Mouse (Mus musculus): Measurements from ENCODE around the gene Bmx.

Bmx gene

DNA sequence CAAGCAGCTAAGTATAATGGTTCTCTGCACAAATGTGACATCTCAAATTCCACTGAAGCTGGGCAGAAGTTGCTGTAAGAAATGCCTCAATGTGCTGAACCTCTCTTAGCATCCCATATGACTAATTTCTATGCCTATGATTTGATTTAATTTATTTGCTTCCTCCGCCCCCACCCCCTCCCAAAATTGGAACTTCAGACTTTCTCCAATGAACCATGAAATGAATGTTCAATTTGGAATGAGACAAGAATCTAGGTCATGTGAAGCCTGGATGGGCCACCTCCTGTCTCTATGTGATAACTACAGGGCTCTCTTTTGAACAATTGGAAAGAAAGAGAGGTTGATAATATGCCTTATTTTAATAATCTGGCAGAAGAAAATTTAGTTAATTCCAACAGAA lies 82.7 kb downstream of the Bmx start:
- DNase-seq (ENCODE audit: low spot score), result no peak

- no peak for DNase-seq (ENCODE audit: low spot score)
These were observed 84.1 kb downstream of the Bmx start for GRCm38 (mm10) chrX:164173880-164174279.

- DNase-seq (ENCODE audit: low spot score), result no peak
These were observed 87.0 kb downstream of the Bmx start for GRCm38 (mm10) chrX:164171034-164171433.

DNA sequence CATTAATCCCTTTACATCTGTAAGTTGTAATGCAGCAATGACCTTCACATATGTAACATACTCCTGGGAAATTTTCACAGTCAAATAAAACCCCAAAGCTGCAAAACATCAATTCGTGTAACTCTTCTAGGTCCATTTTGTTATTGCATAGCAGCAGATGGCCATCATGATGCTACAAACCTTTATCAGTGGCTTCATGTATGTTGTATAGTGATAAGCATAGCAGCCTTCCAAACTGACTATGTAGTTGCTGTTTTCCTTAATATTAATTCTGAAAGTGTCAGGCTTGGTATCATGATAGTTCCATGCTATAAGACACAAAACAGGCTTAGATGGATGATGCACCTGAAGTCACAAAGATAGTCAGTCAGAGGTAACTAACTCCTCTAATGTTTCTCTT lies 93.3 kb downstream of the Bmx start:
- no peak for DNase-seq (ENCODE audit: low spot score)

GRCm38 (mm10) chrX:164154594-164154993 lies 103.4 kb downstream of the Bmx start:
- DNase-seq (ENCODE audit: low spot score), result no peak

GRCm38 (mm10) chrX:164153606-164154005 lies 104.4 kb downstream of the Bmx start:
- no peak for DNase-seq (ENCODE audit: low spot score)

- DNase-seq (ENCODE audit: low spot score), result no peak
These were observed 105.3 kb downstream of the Bmx start for GRCm38 (mm10) chrX:164152703-164153102.

DNA sequence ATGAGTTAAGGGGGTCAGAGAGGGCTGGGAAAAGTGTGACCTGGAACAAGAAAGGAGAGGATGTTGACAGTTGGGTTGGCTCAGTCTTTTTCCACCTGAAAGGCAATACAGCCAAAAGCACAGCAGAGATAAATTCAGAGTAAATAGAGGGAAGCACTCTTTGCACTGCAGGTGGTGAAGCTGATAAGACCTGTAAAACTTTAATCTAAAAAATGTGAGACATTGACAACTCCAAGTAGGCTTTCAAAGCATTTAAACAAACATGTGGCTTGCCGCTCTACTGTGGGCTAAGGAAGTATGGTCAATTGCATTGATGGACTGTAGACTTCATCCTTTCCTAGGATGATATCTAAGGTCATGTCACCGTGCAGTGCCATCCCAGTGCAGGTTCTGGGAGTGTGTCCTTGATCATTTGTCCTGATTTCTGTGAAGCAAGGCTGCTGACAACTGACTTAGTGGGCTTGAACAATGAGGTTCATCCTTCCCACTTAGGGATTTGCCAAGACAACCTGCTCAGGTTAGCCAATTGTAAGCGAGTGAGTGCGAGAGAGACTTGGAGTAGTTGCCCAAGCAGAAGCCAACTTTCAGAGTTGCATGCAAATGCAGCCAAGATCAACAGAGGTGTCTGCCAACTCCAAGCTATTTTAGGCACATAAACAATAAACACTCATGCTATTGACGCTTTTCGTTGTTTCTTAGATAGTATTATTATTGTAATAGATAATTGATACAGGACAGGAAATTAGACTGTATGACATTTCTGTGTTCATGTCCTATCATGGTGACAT lies 112.3 kb downstream of the Bmx start:
- DNase-seq (ENCODE audit: low spot score), result no peak
